Mouse (Mus musculus) right cerebral cortex, adult 18-20 months (tissue): ENCODE results near the gene Mcrip1.
A peak's percentile ranks its signal among the peaks of the same experiment; 100 is the strongest.
"Not testable (repeated sequence)": the region's sequence is repeated elsewhere in the genome, so short reads cannot be mapped to it uniquely, and the experiment has no call there.

ENCODE experiments used
- DNase-seq: peaks from one replicate; pipeline ENCODE4 v3.0.0; 2022; ENCODE audit warnings: mixed read lengths

The Mcrip1 gene

GRCm38 (mm10) chr11:120539285-120540014 lies 10.1 kb downstream of the Mcrip1 start:
- no peak for DNase-seq

GRCm38 (mm10) chr11:120538955-120539284 lies 10.6 kb downstream of the Mcrip1 start:
- DNase-seq = no peak

GRCm38 (mm10) chr11:120538485-120538884 lies 11.0 kb downstream of the Mcrip1 start:
- no peak for DNase-seq

- DNase-seq = no peak
Measured at GRCm38 (mm10) chr11:120535804-120536203, 13.7 kb downstream of the Mcrip1 start.

GRCm38 (mm10) chr11:120535145-120535544 lies 14.4 kb downstream of the Mcrip1 start:
- no peak for DNase-seq

- DNase-seq = no peak
Measured at GRCm38 (mm10) chr11:120534093-120534492, 15.4 kb downstream of the Mcrip1 start.

GRCm38 (mm10) chr11:120531646-120532045 lies 17.9 kb downstream of the Mcrip1 start:
- DNase-seq = no peak

- DNase-seq = no peak
Measured at GRCm38 (mm10) chr11:120530085-120530964, 19.2 kb downstream of the Mcrip1 start, which contains the start of gene Gcgr. TSS of gene Gcgr (plus strand) at chr11:120530699.

- DNase-seq = no peak
Measured at GRCm38 (mm10) chr11:120528903-120529302, 20.6 kb downstream of the Mcrip1 start.

GRCm38 (mm10) chr11:120527690-120528354 lies 21.7 kb downstream of the Mcrip1 start:
- no peak for DNase-seq

- no peak for DNase-seq
Measured at GRCm38 (mm10) chr11:120525959-120526358, 23.6 kb downstream of the Mcrip1 start.

- no peak for DNase-seq
Measured at GRCm38 (mm10) chr11:120522581-120522980, 26.9 kb downstream of the Mcrip1 start.

- DNase-seq = no peak
Measured at GRCm38 (mm10) chr11:120520967-120521540, 28.5 kb downstream of the Mcrip1 start.

GRCm38 (mm10) chr11:120520498-120520897 lies 29.0 kb downstream of the Mcrip1 start:
- DNase-seq = no peak

GRCm38 (mm10) chr11:120519738-120520137 lies 29.8 kb downstream of the Mcrip1 start:
- no peak for DNase-seq

GRCm38 (mm10) chr11:120518558-120518957 lies 31.0 kb downstream of the Mcrip1 start:
- DNase-seq = no peak

- DNase-seq = peak; percentile 90
Measured at GRCm38 (mm10) chr11:120518027-120518426, 31.5 kb downstream of the Mcrip1 start.

GRCm38 (mm10) chr11:120517147-120517546 lies 32.4 kb downstream of the Mcrip1 start:
- no peak for DNase-seq

- DNase-seq = peak; percentile 81
Measured at GRCm38 (mm10) chr11:120515611-120516010, 33.9 kb downstream of the Mcrip1 start.

GRCm38 (mm10) chr11:120514262-120514661 lies 35.3 kb downstream of the Mcrip1 start:
- not testable (repeated sequence) for DNase-seq

GRCm38 (mm10) chr11:120512790-120513453 lies 36.6 kb downstream of the Mcrip1 start:
- DNase-seq = no peak

GRCm38 (mm10) chr11:120510375-120511030 lies 39.0 kb downstream of the Mcrip1 start:
- DNase-seq = no peak
